Mouse (Mus musculus): Measurements from ENCODE around the gene Ptp4a2. TPM values are rescaled to one million over a fixed set of nuclear protein-coding genes. Genes with fewer than 3 reads are reported as not detected.
"Not testable (repeated sequence)": the region's sequence is repeated elsewhere in the genome, so short reads cannot be mapped to it uniquely, and the experiment has no call there.

Gene Ptp4a2
- polyA plus RNA-seq, 1 experiment from 2014 or later, result 336 TPM

DNA sequence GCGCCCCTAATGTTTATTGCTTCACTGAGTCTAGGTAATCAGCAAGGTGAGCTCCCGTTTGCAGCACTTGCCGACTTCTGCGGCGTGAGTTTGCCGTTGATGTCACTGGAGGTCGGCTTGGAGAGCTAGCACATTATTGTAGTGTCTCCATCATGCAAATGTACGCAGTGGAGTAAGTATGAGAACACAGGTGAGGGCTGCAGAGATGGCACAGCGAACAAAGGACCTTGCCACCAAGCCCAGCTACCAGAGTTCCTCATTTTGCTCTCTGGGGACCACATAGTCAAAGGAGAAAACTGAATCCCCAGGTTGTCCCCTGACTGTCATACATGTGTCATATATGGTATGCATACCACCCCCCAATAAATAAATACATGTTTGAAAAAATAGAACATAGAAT is 49.4 kb downstream of the Ptp4a2 start:
- no peak overlapping the region for H3K4me3 ChIP-seq
- H3K9ac ChIP-seq, result no peak overlapping the region
- no peaks in the 10 kb centered on the region for H3K9me3 ChIP-seq
- H3K27me3 ChIP-seq (replicated peaks), result no peaks in the 10 kb centered on the region
- no peaks in the 10 kb centered on the region for H3K4me1 ChIP-seq
- 94% methylated on average over 9 of the region's 9 CpGs for WGBS
- no peak overlapping the region for H3K27ac ChIP-seq
- no peak for ATAC-seq (ENCODE audit: low FRiP score, low read depth)
- H3K36me3 ChIP-seq, result no peaks in the 10 kb centered on the region
- H3K4me2 ChIP-seq (replicated peaks), result no peak overlapping the region

DNA sequence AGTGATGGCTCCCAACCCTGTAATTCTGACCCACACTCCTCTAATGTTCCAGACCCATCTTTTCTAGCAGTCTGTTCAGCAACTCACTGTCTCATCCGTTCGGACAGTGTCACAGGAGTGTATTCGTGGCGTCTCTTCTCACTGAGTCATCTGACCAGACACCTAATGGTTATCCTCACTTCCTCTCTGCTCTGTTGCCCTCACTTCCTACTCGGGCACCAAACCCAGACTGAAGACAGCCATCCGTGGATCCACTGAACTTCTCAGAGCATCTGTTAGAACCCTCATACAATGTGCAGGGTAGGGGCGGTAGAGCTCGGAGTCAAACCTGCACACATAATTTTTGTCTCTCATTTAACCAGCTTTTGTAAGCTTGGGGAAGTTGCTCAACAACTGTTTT is 50.4 kb downstream of the Ptp4a2 start:
- 88% methylated on average over 8 of the region's 8 CpGs for WGBS
- no peak overlapping the region for H3K9ac ChIP-seq

DNA sequence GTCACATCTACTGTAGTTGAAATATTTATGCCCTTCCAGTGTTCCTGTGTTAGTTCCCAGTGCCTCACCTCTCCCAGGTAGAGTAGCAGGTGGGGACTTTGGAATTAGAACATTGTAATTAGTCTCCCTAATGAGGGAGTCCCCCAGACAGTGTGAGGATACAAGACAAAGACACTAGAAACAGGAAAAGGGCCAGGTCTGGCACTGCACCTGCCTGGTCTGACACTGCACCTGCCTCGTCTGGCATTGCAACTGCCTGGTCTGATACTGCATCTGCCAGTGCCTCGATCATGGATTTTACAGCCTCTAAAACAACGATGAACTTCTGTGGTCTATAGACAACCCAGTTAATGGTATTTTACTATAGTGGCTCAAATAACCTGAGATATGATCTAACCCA is 51.3 kb downstream of the Ptp4a2 start:
- H3K27me3 ChIP-seq (replicated peaks), result no peaks in the 10 kb centered on the region
- 96% methylated on average over 3 of the region's 3 CpGs for WGBS
- H3K9ac ChIP-seq, result no peak overlapping the region

More for the DNA sequence above, 50.4 kb downstream of the Ptp4a2 start:
- Histone ChIP-seq H3K36me3 (no peaks in the 10 kb centered on the region), H3K4me2 (replicated peaks) (no peak overlapping the region), H3K27me3 (replicated peaks) (no peaks in the 10 kb centered on the region), H3K4me3 (no peak overlapping the region), H3K9me3 (no peaks in the 10 kb centered on the region), H3K4me1 (no peaks in the 10 kb centered on the region), H3K27ac (no peak overlapping the region)
- no peak for ATAC-seq (ENCODE audit: low FRiP score, low read depth)

DNA sequence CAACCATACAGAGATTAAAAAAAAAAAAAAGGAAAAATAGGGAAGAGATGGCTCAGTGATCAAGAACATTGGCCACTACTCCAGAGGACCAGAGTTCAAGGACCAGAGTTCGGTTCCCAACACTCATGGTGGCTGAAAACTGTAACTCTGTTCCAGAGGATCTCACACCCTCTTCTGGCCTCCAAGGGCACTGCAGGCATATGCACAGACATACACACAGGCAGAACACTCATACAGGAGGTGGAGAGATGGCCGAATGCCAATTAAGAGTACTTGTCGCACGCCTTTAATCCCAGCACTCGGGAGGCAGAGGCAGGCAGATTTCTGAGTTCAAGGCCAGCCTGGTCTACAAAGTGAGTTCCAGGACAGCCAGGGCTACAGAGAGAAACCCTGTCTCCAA is 55.2 kb downstream of the Ptp4a2 start:
- not testable (repeated sequence) for H3K9me3 ChIP-seq; H3K4me1 ChIP-seq; H3K4me2 ChIP-seq (replicated peaks); H3K36me3 ChIP-seq; ATAC-seq (ENCODE audit: low FRiP score, low read depth); H3K9ac ChIP-seq; H3K27me3 ChIP-seq (replicated peaks); H3K27ac ChIP-seq; H3K4me3 ChIP-seq
- WGBS, result 97% methylated on average over 5 of the region's 5 CpGs

More for the DNA sequence above, 51.3 kb downstream of the Ptp4a2 start:
- no peaks in the 10 kb centered on the region for H3K4me1 ChIP-seq
- no peak overlapping the region for H3K4me2 ChIP-seq (replicated peaks)
- no peaks in the 10 kb centered on the region for H3K9me3 ChIP-seq
- no peak overlapping the region for H3K4me3 ChIP-seq
- no peaks in the 10 kb centered on the region for H3K36me3 ChIP-seq
- H3K27ac ChIP-seq, result no peak overlapping the region
- ATAC-seq (ENCODE audit: low FRiP score, low read depth), result no peak

DNA sequence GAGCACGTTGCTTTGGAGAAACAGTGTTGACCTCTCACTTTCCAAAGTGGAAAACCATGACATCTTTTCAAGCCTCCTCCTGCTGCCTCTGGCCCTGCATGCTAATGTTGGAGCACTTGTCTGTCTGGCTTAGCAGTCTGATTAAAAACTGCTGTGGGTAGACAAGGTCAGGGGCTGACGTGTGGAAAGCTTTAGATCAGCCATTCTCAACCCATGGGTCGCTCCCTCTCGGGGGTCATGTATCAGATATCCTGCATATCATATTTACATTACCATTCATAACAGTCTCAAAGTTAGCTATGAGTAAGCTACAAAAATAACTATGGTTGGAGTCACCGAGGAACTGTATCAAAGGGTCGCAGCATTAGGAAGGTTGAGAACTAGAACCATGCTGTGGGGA is 57.2 kb downstream of the Ptp4a2 start:
- Histone ChIP-seq H3K4me2 (replicated peaks) (no peak overlapping the region), H3K9me3 (no peaks in the 10 kb centered on the region), H3K36me3 (no peaks in the 10 kb centered on the region), H3K9ac (no peak overlapping the region), H3K27me3 (replicated peaks) (no peaks in the 10 kb centered on the region), H3K4me3 (no peak overlapping the region), H3K4me1 (no peaks in the 10 kb centered on the region), H3K27ac (no peak overlapping the region)
- no peak for ATAC-seq (ENCODE audit: low FRiP score, low read depth)
- 74% methylated on average over 6 of the region's 6 CpGs for WGBS

DNA sequence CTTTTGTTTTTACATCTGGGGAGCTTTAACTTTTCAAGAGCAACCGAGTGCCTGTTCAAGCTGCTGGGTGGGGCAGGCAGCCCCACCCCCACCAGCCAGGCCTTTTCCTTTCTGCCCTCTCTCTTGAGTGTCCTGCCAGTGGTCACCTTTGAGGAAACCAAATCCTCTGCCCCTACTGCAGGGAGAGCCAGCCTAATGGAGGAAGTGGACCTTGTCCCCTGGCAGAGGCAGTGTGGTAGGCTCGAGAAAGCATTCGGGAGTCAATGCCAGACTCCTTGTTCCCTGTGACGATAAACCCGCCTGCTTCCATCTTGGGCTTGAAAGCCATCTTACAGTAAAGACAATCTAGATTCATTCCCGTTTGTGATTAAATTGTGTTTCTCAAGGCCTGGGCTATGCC is 59.5 kb downstream of the Ptp4a2 start:
- Histone ChIP-seq H3K27ac (no peak overlapping the region), H3K4me3 (no peak overlapping the region), H3K4me2 (replicated peaks) (no peak overlapping the region), H3K4me1 (no peaks in the 10 kb centered on the region), H3K9ac (no peak overlapping the region), H3K36me3 (no peaks in the 10 kb centered on the region), H3K9me3 (no peaks in the 10 kb centered on the region), H3K27me3 (replicated peaks) (no peaks in the 10 kb centered on the region)
- ATAC-seq (ENCODE audit: low FRiP score, low read depth), result no peak
- 87% methylated on average over 6 of the region's 6 CpGs for WGBS

DNA sequence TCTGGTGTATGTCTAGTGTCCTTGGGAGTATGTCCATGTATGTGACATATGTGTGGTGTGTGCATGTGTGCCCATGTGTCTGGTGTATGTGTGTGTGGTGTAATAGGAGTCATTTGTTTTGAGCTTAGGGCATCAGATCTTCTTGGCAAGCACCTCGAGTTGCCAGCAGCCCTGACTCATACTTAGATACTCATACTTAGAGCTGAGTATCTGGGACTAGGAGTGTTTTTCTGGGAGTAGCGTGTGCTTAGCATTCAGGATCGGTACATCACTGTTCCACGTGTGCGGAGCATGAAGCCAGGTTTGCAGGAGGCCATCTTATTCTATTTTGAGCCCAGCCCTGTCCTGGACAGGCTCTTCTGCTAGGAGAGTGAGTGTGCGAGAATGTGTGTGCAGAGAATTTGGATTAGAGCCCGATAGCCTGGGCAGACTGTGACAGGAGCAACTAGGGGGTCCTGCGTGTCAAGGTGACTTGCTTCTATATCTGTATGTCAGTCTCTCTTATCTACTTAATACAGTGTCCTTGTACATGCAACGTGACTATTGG is 61.4 kb downstream of the Ptp4a2 start:
- H3K4me3 ChIP-seq, result no peak overlapping the region
- H3K27ac ChIP-seq, result no peak overlapping the region
- H3K36me3 ChIP-seq, result no peaks in the 10 kb centered on the region
- peaks cover 9% of the 10 kb centered on the region for H3K4me1 ChIP-seq
- no peak for ATAC-seq (ENCODE audit: low FRiP score, low read depth)
- WGBS, result 95% methylated on average over 9 of the region's 9 CpGs
- H3K9me3 ChIP-seq, result no peaks in the 10 kb centered on the region
- no peaks in the 10 kb centered on the region for H3K27me3 ChIP-seq (replicated peaks)
- H3K4me2 ChIP-seq (replicated peaks), result no peak overlapping the region
- H3K9ac ChIP-seq, result no peak overlapping the region

DNA sequence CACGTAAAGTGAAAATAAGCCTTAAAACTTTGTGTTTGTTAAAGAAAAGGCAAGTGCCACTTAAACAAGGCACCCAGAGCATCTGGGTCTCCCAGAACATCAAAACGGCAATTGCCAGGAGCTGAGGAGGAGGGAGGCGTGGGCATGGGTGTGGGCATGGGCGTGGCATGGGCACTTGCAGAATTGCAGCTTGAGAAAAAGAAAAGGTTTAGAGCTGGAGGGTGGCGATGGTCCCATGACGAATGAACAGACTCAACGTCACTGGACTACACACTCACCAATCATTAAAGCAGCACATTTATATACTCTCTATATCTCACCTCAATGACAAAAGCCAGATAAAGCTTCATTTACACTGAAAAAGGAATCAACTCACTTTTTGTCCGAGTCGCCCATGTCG is 63.8 kb downstream of the Ptp4a2 start:
- no peaks in the 10 kb centered on the region for H3K36me3 ChIP-seq
- ATAC-seq (ENCODE audit: low FRiP score, low read depth), result no peak
- no peak overlapping the region for H3K27ac ChIP-seq
- no peak overlapping the region for H3K4me3 ChIP-seq
- peaks cover 15% of the 10 kb centered on the region for H3K4me1 ChIP-seq
- H3K27me3 ChIP-seq (replicated peaks), result no peaks in the 10 kb centered on the region
- no peaks in the 10 kb centered on the region for H3K9me3 ChIP-seq
- WGBS, result 86% methylated on average over 10 of the region's 10 CpGs
- no peak overlapping the region for H3K9ac ChIP-seq
- no peak overlapping the region for H3K4me2 ChIP-seq (replicated peaks)

DNA sequence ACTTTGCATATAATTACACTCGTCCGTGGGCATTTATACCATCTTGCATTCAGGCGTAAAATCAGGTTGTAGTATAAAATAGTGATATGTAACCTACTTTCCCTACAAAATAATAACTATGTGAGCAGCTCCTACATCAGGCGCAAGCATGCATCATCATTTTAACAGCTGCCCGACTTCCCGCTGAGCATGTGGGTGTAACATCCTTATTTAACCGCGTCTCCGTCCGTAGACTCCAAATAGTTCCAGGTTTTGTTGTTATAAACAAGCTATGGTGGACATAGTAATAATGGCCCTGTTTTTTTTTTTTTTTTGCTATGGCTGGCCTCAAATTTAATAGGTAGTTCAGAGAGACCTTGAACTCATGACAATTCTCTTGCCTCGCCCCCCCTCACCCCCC is 64.4 kb downstream of the Ptp4a2 start:
- H3K27ac ChIP-seq, result no peak overlapping the region
- H3K9me3 ChIP-seq, result no peaks in the 10 kb centered on the region
- no peaks in the 10 kb centered on the region for H3K36me3 ChIP-seq
- no peak overlapping the region for H3K4me3 ChIP-seq
- 83% methylated on average over 11 of the region's 11 CpGs for WGBS
- H3K9ac ChIP-seq, result no peak overlapping the region
- peaks cover 15% of the 10 kb centered on the region for H3K4me1 ChIP-seq
- ATAC-seq (ENCODE audit: low FRiP score, low read depth), result no peak
- no peaks in the 10 kb centered on the region for H3K27me3 ChIP-seq (replicated peaks)
- H3K4me2 ChIP-seq (replicated peaks), result no peak overlapping the region

DNA sequence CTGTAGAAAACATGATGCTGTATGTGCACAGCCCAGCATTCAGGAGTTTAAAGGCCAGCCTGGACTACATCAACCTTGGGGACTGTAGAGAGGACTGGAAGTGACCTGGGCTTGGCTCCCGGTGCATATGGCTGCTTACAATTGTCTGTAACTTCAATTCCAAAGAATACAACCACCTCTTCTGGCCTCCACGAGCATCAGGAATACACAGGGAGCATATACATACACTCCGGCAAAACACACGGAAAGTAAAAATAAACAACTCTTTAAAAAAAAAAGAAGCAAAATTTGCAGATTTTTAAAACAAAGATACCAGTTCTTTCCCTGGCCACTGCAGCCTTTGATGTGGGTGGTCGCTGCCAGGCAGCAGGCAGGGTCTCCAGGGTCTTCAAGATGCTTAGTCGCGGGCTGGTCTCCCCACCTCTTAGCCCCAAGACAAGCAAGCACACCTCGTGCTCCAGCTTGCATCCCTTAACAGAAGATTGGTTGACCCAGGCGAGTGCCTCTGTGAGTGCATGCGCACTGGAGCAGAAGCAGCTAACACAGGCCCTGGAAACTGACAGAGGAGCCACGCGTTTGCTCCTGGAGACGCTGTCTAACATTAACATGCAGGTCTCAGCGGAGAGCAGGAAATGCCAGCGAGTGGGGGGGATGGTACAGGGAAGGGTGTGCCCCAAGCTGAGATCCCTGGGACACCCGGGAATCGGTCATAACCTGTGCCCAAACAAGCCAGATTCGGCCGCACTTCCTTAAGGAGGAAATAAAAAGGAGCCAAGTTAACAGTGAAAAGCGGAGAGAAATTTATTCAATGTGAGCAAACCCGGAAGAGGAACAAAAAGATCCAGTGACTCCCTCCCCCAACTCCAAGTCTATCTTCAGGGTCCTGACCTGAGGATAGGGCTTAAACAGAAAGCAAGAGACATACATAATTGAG is 66.1 kb downstream of the Ptp4a2 start:
- WGBS, result 16% methylated on average over 21 of the region's 21 CpGs
- Histone ChIP-seq H3K4me2 (replicated peaks) (peak overlapping the region; percentile 62), H3K4me3 (peak overlapping the region; percentile 27), H3K9ac (0 out of 2 replicates have a peak overlapping the region, but pooled peaks have one; percentile 38), H3K27me3 (replicated peaks) (no peaks in the 10 kb centered on the region), H3K36me3 (no peaks in the 10 kb centered on the region), H3K9me3 (no peaks in the 10 kb centered on the region), H3K4me1 (peaks cover 15% of the 10 kb centered on the region), H3K27ac (peak overlapping the region; percentile 53; the same call in 1 of the 2 replicates)
- peak; percentile 74; the same call in 1 of the 2 replicates for ATAC-seq (ENCODE audit: low FRiP score, low read depth)

DNA sequence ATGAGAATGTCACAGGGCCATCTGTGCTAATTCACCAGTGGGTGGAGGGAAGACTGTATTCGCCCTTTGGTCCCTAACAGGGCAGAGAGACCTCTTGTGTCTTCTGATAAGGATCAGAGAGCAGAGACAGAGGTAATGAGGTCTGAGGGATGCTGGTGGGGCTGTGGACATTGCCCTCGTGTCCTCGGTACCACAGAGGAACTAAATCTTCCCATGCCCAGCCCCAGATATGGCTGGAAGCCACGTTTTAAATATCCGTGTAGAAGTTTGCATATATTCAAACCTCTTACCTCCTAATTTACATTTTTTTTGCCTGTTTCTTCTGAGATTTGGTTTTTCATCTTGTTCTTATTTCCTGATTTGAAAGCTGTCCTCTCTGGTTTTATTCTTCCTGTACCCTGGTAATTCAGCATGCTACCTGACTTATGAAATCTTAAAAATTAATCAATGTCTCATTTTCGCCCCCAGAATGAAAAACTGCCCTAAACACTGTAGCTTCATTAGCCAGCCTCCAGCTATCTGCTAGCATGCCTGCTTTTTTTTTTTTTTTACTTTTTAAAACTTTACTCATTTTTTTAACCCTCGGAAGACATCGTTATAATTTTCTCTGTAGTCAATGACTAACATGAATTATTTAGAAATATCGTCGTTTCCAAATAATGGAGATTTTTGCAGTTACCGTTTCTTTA is 67.1 kb downstream of the Ptp4a2 start:
- ATAC-seq (ENCODE audit: low FRiP score, low read depth), result no peak
- Histone ChIP-seq H3K4me1 (peaks cover 15% of the 10 kb centered on the region), H3K4me3 (0 out of 2 replicates have a peak overlapping the region, but pooled peaks have one; percentile 27), H3K27me3 (replicated peaks) (no peaks in the 10 kb centered on the region), H3K27ac (0 out of 2 replicates have a peak overlapping the region, but pooled peaks have one; percentile 53), H3K9ac (no peak overlapping the region), H3K9me3 (no peaks in the 10 kb centered on the region), H3K4me2 (replicated peaks) (peak overlapping the region; percentile 62), H3K36me3 (no peaks in the 10 kb centered on the region)
- WGBS, result 71% methylated on average over 11 of the region's 11 CpGs

DNA sequence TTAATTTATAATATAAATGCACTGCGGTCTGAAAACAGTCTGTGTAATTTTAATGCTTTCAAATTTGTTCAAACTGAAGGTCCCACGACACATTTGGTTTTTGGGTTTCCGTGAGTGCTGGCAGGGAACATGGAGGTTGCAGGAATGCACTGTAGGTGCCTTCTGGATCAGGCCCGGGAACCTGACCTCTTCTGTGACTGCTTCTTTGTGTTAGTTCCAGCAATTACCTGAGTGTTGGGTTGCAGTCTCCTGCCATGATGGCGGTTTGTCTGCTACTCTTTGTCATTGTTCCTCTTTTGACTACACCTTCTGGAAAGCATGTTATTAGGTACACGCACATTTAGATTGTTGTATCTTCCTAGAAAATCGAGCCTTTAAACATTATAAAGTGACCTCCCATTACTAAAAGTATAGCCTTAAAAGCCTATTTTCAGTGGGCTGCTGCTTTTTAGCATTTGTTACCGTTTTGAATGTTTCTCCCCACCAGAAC is 67.7 kb downstream of the Ptp4a2 start:
- H3K4me2 ChIP-seq (replicated peaks), result no peak overlapping the region
- 73% methylated on average over 8 of the region's 8 CpGs for WGBS
- H3K9me3 ChIP-seq, result no peaks in the 10 kb centered on the region
- no peaks in the 10 kb centered on the region for H3K27me3 ChIP-seq (replicated peaks)
- no peak overlapping the region for H3K27ac ChIP-seq
- no peak overlapping the region for H3K4me3 ChIP-seq
- H3K9ac ChIP-seq, result no peak overlapping the region
- H3K36me3 ChIP-seq, result no peaks in the 10 kb centered on the region
- peaks cover 15% of the 10 kb centered on the region for H3K4me1 ChIP-seq
- no peak for ATAC-seq (ENCODE audit: low FRiP score, low read depth)
